Mouse (Mus musculus) bone marrow, adult 2 months (tissue): Measurements from ENCODE around the gene Mnt.

Experiments used
- CTCF ChIP-seq: fragments of 200-500 bp; IDR thresholded peaks from 2 replicates; pipeline ENCODE4 v1.5.1; 2011; ENCODE audit warnings: low read length, control low read depth; ENCODE audit not compliant: control insufficient read depth, insufficient read depth
- POLR2A ChIP-seq: fragments of 200-500 bp; IDR thresholded peaks from 2 replicates; pipeline ENCODE4 v1.6.1; 2011; ENCODE audit warnings: low read depth, mild to moderate bottlenecking, control low read depth, low read length, borderline replicate concordance; ENCODE audit not compliant: control insufficient read depth

DNA sequence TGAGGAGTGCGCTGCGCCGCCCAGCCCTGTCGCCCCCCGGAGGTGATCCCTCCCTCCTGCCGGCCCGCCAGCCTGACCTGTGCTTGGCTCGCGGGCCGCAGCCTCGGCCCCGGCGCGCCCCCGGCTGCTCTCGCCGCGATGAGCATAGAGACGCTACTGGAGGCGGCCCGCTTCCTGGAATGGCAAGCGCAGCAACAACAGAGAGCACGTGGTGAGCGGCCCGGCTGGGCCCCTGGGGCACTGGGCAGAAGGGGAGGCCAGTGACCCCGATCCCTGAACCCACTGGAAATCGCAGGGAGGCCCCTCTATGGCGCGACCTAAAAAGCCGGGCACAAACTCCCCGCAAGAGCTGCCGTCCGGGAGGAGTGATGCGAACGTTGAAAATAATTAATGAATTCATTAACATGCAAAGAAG, 478 bp downstream of the Mnt start:
- TF ChIP-seq CTCF: no peak
- no peak for TF ChIP-seq POLR2A
